Mouse (Mus musculus) kidney, adult 2 months (tissue): ENCODE results near the gene Lrrc2. TPM values are rescaled to one million over a fixed set of nuclear protein-coding genes. Genes with fewer than 3 reads are reported as not detected.

Source experiments
- DNase-seq: peaks from one replicate; pipeline ENCODE4 v3.0.0; 2021
- H3K27ac ChIP-seq: fragments of 200-500 bp; 2 replicates; pipeline ENCODE4 v1.5.1; 2012; ENCODE audit warnings: low read depth, low read length, control low read depth, inconsistent platforms; ENCODE audit not compliant: insufficient read depth
- H3K27me3 ChIP-seq: fragments of 200-500 bp; replicated peaks from 2 replicates; pipeline ENCODE4 v1.6.1; 2012; ENCODE audit warnings: mild to moderate bottlenecking, moderate library complexity, low read length, inconsistent platforms; ENCODE audit not compliant: control insufficient read depth, insufficient read depth
- H3K36me3 ChIP-seq: fragments of 200-500 bp; 2 replicates; pipeline ENCODE4 v1.6.1; 2012; ENCODE audit warnings: mild to moderate bottlenecking, moderate library complexity, low read length, inconsistent platforms; ENCODE audit not compliant: control insufficient read depth, insufficient read depth
- H3K4me1 ChIP-seq: fragments of 200-500 bp; 2 replicates; pipeline ENCODE4 v1.6.1; 2011; ENCODE audit warnings: low read length; ENCODE audit not compliant: control insufficient read depth, insufficient read depth
- H3K4me3 ChIP-seq: fragments of 200-500 bp; 2 replicates; pipeline ENCODE4 v1.5.1; 2011; ENCODE audit warnings: mild to moderate bottlenecking, low read depth, low read length, control low read depth; ENCODE audit not compliant: insufficient read depth
- CTCF ChIP-seq: fragments of 200-500 bp; conservative IDR thresholded peaks from 2 replicates; pipeline ENCODE4 v1.5.1; 2011; ENCODE audit warnings: low read depth, mild to moderate bottlenecking, control low read depth, low read length, moderate library complexity, mixed read lengths; ENCODE audit not compliant: insufficient read depth, insufficient read length
- POLR2A ChIP-seq: fragments of 200-500 bp; IDR thresholded peaks from one replicate; pipeline ENCODE4 v1.6.1; 2011; ENCODE audit warnings: low read depth, low read length, control low read depth
- WGBS: fragments of 180-500 bp; shearing (Covaris S2); methylation state at CpG from one replicate; pipeline ENCODE4 v1.1.7; 2018; 5-methylcytosine and 5-hydroxymethylcytosine counted together
- polyA plus RNA-seq: library from polyadenylated mRNA; depleted of rRNA; stranded (reverse); fragments of >200 nt; gene quantifications from 2 replicates; pipeline ENCODE4 v1.2.3, GENCODE M21; 2012

Gene Lrrc2
- polyA plus RNA-seq, 1 experiment, result 0.56 TPM

- Histone ChIP-seq H3K27me3 (no peaks in the 10 kb centered on the region), H3K4me1 (0 out of 2 replicates have a peak, but pooled peaks cover 4% of the 10 kb centered on the region), H3K27ac (no peak overlapping the region), H3K36me3 (no peaks in the 10 kb centered on the region), H3K4me3 (no peak overlapping the region)
- peak; percentile 100; the same call in 1 of the 2 replicates for TF ChIP-seq CTCF
- no peak for TF ChIP-seq POLR2A
- peak; percentile 86 for DNase-seq
- 4% methylated on average over 5 of the region's 5 CpGs for WGBS
Observed at GRCm38 (mm10) chr9:110997245-110997644, 45.9 kb downstream of the Lrrc2 start.

DNA sequence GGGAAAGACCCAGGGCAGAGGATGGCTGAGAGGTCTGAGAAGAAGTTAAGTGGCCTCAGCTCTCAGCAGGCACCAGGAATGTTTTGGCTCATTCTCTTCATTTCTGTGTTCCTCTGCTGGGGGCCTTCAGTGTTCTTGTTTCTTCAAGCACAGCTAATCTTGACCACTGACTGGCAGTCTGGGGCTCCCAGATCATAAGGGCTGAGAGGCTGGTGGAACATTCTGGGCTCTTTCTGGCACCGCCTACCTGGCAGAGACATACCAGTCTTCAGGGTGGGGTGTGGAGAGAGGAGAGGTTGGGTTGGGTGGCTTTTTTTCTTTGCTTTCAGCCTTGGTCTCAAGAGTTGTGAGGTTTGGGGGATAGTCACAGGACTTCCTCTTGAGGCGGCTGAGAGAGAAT lies 47.7 kb downstream of the Lrrc2 start:
- Histone ChIP-seq H3K4me1 (0 out of 2 replicates have a peak, but pooled peaks cover 4% of the 10 kb centered on the region), H3K4me3 (no peak overlapping the region), H3K36me3 (no peaks in the 10 kb centered on the region), H3K27ac (peak overlapping the region; percentile 4; the same call in 1 of the 2 replicates), H3K27me3 (no peaks in the 10 kb centered on the region)
- DNase-seq, result no peak
- 81% methylated on average over 2 of the region's 2 CpGs for WGBS
- no peak for TF ChIP-seq POLR2A
- no peak for TF ChIP-seq CTCF

- no peak for TF ChIP-seq CTCF
- no peak for TF ChIP-seq POLR2A
- Histone ChIP-seq H3K27ac (no peak overlapping the region), H3K4me3 (no peak overlapping the region), H3K36me3 (no peaks in the 10 kb centered on the region), H3K4me1 (0 out of 2 replicates have a peak, but pooled peaks cover 4% of the 10 kb centered on the region), H3K27me3 (no peaks in the 10 kb centered on the region)
- 57% methylated on average over 10 of the region's 10 CpGs for WGBS
- DNase-seq, result peak; percentile 81
Observed at GRCm38 (mm10) chr9:110999856-111000255, 48.5 kb downstream of the Lrrc2 start.

GRCm38 (mm10) chr9:111001621-111002020 lies 50.3 kb downstream of the Lrrc2 start:
- no peaks in the 10 kb centered on the region for H3K36me3 ChIP-seq
- no peak for TF ChIP-seq POLR2A
- no peak for TF ChIP-seq CTCF
- no peak for DNase-seq
- 0 out of 2 replicates have a peak, but pooled peaks cover 4% of the 10 kb centered on the region for H3K4me1 ChIP-seq
- 80% methylated on average over 12 of the region's 12 CpGs for WGBS
- H3K4me3 ChIP-seq, result no peak overlapping the region
- H3K27ac ChIP-seq, result no peak overlapping the region
- no peaks in the 10 kb centered on the region for H3K27me3 ChIP-seq

GRCm38 (mm10) chr9:111003279-111003678 lies 51.9 kb downstream of the Lrrc2 start:
- H3K36me3 ChIP-seq, result no peaks in the 10 kb centered on the region
- DNase-seq, result no peak
- H3K4me3 ChIP-seq, result no peak overlapping the region
- TF ChIP-seq CTCF, result no peak
- WGBS, result 89% methylated on average over 9 of the region's 9 CpGs
- H3K27ac ChIP-seq, result no peak overlapping the region
- H3K27me3 ChIP-seq, result no peaks in the 10 kb centered on the region
- H3K4me1 ChIP-seq, result 0 out of 2 replicates have a peak, but pooled peaks cover 4% of the 10 kb centered on the region

DNA sequence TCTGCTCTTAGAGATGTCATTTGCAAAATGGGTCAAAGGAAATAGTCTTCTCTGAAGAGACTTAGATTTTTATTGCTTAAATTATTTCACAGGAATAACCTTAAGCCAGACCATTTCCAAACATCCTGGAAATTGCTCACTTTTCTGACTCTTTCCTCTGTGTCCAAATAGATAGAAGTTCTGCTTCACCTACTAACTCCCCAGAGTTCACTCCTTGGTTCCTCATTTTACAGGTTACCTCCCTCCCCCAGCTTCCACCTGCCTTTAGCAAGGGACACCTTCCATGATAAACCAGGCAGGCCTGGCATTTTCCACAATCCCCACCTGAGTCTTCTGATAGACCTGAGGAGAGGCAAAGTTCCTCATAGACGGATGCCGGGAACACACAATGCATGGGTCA lies 55.2 kb downstream of the Lrrc2 start:
- no peaks in the 10 kb centered on the region for H3K4me1 ChIP-seq
- TF ChIP-seq POLR2A (no peak), CTCF (no peak)
- WGBS, result 95% methylated on average over 2 of the region's 2 CpGs
- no peaks in the 10 kb centered on the region for H3K36me3 ChIP-seq
- H3K4me3 ChIP-seq, result no peak overlapping the region
- no peaks in the 10 kb centered on the region for H3K27me3 ChIP-seq
- no peak overlapping the region for H3K27ac ChIP-seq
- DNase-seq, result no peak

DNA sequence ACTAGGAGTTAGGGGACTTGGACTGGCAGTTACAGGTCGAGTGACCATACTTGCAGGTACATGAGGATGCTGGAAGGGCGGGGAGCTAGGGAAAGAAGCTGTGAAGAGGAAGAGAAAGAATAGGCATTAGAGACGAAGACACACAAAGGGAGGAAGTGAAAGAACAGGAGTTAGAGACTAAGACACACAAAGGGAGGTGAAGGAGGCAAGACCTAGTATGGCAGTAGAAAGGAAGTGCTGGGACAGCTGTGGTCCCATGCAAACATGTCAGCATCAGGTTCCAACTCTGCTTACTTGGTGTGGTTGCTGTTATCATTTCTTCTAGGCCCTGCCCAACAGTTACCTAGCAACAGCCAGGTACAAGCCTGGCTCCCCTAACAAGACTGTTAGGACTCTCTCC lies 58.4 kb downstream of the Lrrc2 start:
- WGBS, result 69% methylated on average over 3 of the region's 3 CpGs
- Histone ChIP-seq H3K27me3 (no peaks in the 10 kb centered on the region), H3K4me3 (no peak overlapping the region), H3K36me3 (no peaks in the 10 kb centered on the region), H3K4me1 (no peaks in the 10 kb centered on the region), H3K27ac (no peak overlapping the region)
- DNase-seq, result no peak
- no peak for TF ChIP-seq POLR2A
- no peak for TF ChIP-seq CTCF

GRCm38 (mm10) chr9:111011550-111011949 lies 60.2 kb downstream of the Lrrc2 start:
- H3K27ac ChIP-seq, result peak overlapping the region; percentile 80
- no peaks in the 10 kb centered on the region for H3K4me1 ChIP-seq
- H3K27me3 ChIP-seq, result no peaks in the 10 kb centered on the region
- H3K4me3 ChIP-seq, result no peak overlapping the region
- no peaks in the 10 kb centered on the region for H3K36me3 ChIP-seq
- DNase-seq, result peak; percentile 75
- TF ChIP-seq POLR2A (no peak), CTCF (no peak)
- 57% methylated on average over 9 of the region's 9 CpGs for WGBS
